Mouse (Mus musculus): Measurements from ENCODE around the gene Tmem44.
"Not testable (repeated sequence)": the region's sequence is repeated elsewhere in the genome, so short reads cannot be mapped to it uniquely, and the experiment has no call there.

The Tmem44 gene

DNA sequence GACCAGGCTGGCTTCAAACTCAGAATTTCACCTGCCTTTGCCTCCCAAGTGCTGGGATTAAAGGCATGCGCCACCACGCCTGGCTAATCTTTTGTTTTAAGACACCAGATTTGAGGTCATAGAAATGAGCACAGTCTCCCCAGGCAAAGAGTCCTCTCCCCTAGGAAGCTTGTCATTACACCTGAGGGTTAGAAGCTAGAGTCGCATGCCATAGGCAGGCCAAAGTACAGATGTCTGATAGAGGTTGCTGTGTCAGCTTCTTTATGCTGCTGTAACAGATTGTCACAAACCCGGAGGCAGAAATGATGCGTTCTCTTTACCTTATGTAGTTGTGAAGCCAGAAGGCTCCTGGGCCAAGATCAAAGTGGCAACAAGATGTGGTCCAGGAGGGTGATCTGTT, 53.3 kb downstream of the Tmem44 start:
- DNase-seq (ENCODE audit: low read depth) = no peak

DNA sequence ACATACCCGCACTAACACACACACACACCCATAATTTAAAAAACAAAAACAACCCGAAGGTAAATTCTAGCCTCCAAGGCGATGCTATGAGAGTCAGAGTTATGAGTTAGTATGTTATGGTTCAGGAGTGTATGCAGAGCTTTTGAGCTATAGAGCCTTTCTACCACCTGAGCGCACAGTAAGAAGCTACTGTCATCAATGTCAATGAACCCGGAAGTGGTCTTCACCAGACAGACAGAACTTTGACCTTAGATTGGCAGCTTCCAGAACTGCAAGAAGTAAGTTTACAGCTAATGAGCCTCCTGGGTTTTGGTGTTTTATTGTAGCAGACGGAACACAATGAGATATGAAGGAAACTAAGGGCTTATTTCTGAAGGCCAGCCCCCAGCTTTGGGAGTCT, 55.8 kb downstream of the Tmem44 start:
- no peak for DNase-seq (ENCODE audit: low read depth)

DNA sequence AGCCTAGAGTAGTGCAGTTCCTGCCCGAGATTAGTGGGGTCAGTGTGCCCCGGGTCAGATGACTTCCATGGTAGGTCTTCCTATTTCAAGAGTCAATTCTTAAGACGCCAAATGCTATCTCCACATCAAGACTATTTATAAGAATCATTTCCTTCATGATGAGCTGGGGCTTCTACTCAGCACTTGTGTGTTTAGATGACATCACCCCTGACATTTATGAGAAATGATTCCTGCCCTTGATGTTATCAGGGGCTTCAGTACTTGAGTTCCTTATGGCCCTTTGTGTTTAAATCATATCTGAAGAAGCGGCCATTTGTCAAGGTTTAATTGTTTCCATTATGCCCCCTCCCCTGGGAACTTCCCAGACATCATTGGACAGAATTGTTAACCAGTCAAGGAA, 58.9 kb downstream of the Tmem44 start:
- no peak for DNase-seq (ENCODE audit: low read depth)

DNA sequence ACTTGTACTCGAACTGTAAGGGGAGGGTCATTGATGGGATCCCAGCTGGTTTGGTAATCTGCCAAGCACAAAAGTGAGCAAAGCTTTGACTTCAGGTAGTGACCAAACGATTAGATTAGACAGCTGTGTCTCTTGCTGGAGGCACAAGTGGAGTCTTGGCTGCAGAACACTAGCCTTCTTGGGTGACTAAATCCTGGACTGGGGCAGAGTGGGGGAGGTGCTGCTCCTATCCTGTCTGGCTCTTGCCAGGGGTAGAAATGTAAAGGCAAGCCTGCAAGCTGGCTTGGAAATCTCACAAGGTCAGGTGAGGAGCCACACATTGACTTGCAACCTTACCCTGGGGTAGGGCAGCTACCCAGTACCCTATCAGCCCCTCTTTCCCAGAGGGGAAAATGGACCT, 59.9 kb downstream of the Tmem44 start:
- no peak for DNase-seq (ENCODE audit: low read depth)

DNA sequence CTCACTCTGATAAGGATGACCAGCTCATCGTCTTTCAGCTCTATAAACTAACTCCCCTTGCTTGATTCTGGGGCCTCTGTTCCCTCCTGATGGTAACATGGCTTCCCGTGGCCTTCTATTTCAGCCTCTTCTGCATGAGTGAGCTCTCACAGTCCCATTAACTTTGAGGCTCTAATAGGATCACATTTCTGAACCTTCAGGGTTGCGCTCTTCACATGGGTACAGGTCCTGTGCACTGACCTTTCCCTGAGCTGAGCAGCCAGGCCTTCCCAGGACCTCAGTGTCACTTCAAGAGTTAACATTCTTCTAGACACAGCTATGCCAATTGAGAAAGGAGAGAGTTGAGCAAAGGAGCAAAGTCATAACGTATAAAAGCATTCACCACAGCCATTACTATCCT, 60.3 kb downstream of the Tmem44 start:
- DNase-seq (ENCODE audit: low read depth) = no peak

DNA sequence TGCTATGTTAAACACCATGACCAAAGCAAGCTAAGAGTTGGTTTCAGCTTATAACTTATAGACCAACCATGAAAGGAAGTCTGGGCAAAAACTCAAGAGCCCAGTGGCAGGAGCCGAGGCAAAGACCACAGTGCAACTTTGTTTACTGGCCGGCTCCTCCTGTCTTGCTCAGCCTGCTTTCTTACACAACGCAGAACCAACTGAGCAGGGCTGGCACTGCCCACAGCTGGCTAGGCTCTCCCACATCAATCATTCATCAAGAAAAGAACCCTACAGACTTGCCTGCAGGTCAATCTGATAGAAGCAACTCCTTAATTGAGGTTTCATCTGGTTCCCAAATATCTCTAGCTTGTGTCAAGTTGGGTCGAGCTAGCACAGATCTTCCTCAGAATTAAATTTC, 61.0 kb downstream of the Tmem44 start:
- no peak for DNase-seq (ENCODE audit: low read depth)

DNA sequence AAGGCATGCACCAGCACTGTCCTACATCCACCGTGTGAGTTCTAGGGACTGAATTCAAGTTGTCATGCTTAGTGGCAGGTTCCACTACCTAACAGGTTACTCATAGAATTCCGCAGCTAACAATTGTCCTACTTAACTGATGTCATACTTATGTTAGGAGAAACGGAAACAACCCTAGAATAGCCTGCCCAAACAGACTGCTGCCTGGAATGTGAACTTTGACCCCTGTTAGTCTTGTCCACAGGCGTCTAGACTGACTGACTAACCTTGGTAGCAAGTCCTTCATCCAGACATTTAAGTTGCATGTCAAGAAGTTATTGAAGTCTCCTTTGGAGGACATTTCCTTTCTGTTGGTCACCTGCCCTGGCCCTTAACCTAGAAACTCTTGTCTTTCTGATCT, 64.1 kb downstream of the Tmem44 start:
- DNase-seq (ENCODE audit: low read depth) = no peak

DNA sequence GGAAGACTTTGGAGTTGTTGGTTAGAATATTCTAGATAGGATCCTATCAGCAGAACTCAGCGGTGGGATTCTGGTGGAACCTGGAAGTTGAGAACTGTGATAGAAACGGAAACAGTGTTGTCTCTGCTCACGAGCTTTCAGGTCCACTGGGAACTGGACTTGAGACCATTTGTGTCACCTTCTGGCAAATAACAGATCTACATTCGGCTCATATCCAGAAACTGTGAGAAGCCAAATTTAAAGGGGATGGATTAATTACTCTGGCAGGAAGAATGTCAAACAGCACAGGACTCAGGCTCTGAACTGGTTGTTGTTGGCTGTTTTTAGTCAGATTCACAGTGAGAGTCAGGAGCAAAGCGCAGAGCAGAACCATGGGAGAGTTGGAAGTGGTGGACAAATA, 72.9 kb downstream of the Tmem44 start:
- no peak for DNase-seq (ENCODE audit: low read depth)

DNA sequence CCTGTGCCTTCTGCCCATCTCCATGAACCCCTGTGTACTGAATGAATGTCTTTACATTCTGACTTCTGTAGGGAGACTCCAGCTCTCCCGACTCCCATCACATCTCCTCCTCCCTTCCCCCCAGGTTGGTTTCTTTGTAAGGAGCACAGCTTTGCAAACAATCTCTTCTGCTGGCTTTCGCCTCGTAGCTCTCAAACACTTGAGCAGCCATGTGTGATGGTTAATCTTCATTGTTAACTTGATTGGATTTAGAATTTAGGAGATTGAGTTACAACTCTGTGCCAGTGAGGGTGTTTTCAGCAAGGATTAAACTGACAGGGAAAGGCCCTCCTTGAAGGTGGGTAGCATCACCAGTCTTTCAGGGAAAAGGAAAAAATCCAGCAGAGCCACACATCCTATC, 73.6 kb downstream of the Tmem44 start:
- DNase-seq (ENCODE audit: low read depth) = no peak

DNA sequence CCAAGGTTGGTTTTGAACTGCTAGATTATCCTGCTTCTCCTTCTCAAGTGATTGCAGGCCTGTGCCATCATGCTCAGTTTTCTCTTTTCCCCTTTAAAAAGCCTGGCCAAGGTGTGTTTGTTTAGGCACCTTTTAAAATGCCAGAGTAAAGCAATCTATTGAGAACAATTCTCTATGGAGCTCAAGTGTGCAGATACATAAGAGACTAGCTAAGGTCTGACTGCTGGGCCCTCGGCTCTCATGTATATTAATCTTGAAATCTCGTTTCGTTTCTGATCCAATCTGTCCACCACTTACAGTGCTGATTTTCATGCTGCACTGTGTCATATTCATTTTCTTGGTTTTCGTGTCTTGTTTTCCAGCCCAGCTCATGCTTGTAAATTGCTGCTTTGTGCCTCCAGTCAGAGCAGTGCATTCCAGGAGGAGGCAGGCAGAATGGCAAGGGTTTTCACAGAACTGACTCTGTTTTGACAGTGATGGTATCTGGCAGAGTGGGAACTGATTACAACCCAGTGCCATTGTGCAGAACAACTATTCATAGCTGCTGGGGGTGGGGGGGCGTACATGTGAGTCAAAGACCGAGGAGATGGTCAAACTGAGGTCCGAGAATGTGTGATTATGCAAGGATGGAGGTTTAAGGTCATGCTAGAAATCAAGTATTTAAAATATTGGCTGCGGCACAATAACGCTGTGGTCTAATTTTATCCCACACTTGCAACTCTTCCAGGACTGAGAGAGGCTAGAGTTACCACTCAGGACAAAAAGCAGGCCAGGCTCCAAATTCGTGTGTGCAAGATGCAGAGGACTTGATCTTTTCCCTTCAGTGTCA, 74.8 kb downstream of the Tmem44 start:
- DNase-seq (ENCODE audit: low read depth) = peak; percentile 98

DNA sequence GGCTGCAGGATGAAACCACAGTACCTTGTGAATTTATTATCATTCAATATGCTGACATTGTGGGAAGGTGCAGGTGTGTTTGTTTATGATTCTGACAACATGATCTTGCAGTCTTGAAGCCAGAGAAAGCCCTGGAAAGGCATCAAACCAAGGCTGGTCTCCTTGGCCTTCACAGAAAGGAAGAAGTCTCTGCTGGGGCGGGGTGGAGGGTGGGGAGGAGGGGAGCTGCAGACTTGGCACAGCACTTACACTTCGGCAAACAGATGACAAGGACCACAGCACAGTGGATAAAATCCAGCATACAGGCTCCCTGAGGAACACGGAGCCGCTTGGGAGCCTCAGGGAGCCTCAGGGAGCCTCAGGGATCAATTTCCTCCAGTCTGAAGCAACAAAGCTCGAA, 78.2 kb downstream of the Tmem44 start:
- no peak for DNase-seq (ENCODE audit: low read depth)

DNA sequence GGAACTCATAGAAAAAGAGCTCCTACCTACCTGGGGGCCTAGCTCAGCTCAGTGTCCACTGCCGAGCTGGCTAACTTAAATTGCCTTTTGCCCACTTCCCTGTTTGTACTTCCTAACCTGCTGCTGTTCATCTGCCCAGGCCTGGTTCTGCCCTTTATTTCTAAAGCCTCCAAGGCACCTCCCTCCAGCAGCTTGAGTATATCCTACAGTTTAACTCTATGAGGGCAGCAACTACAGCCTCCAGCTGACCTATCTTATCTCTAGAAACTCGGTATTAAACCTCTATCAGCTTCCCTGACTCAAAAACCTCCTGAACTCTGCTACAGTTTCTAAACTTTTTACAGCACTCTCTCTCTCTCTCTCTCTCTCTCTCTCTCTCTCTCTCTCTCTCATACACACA, 78.7 kb downstream of the Tmem44 start:
- no peak for DNase-seq (ENCODE audit: low read depth)

DNA sequence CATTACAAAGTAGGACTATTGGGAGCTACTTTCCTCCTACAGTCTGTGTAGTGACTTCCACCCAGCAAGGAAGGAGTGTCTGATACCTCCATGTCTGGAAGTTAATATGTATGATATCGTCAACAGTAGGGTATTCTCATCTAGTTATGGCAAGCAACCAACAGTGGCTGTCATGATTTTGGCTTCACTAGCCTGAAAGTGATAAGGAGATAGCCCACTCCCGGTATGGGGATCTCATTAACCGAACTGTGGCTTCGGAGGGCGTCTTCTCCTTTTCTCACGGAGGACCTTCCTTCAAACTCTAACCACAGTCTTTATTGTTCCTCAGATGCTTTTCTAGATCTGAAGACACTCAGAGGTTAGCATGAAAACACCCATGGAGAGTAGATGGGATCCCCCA, 81.7 kb downstream of the Tmem44 start:
- no peak for DNase-seq (ENCODE audit: low read depth)

DNA sequence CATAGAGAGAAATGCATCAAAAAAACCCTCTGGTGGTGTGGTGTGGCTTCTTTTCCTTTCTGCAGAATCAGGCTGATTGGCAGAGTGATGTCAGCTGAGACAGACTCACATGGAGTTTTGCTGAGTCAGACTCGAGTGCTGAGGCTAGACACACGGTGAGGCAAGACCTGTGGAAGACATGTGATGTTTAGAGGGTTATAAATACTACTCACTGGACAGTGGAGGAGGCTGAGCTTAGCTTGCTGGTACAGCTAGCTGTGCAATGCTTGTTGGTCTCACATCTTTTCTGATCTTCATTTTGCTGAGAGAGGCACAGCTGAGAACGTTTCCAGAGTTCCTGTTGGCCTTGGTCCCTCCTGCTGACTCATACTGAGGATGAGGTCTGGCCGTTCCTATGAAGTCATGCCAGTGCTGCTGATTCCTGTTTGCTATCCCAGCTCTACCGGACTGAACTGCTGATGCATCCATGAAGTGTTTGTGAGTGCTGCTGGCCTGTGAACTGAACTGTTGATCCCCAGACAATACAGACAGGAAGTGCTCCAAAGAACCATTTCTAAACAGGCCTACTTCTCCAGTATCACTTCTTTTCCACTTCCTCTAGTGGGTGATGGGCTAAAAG, 84.9 kb downstream of the Tmem44 start:
- no peak for DNase-seq (ENCODE audit: low read depth)

DNA sequence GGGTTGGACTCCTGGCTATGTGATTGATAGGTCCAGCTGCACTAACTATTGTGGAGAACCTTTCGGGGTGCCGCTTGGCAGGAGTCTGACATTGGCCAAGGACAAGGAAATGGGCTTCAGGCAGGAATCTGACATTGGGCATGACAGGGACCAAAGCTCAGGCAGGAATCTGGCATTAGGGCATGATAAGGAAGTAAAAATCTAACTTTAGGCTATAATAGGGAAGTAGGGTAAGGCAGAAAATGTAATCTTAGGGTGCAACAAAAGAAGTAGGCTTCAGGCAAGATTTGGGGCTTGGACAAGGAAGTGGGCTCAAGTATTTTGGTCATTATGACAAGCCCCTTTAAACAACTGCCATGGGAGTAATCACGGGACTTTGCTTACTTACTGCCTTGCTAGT, 85.9 kb downstream of the Tmem44 start:
- DNase-seq (ENCODE audit: low read depth) = not testable (repeated sequence)
